ENCODE assay signal across 10 mouse cellular contexts in genomic region chr7:29411216-29411816, GRCm38 (mm10).
A peak's percentile ranks its signal among the peaks of the same experiment; 100 is the strongest.
DNase-seq lines count a peak whose midpoint lies in the region; ATAC-seq and TF ChIP-seq lines count a peak whose summit lies in the region.
"Had no signal": no experiment of that assay in that cellular context is flagged by ENCODE, and none has a peak within 500 bp of the region (broad histone marks: within the 10 kb centered on the region; RNA-seq: fewer than 3 reads in every experiment).

No protein-coding gene starts in this region.

- intact Hi-C loops in gastrocnemius, postnatal 14 days (cut with DNase I; ENCODE audit: low total_unique reads) = no loop called here

- peak; percentile 28 for ATAC-seq in hindbrain, postnatal 0 days
- ATAC-seq in midbrain, embryonic 13.5 days = 0 out of 2 replicates have a peak, but pooled peaks have one; percentile 35
- ATAC-seq in inflammation-experienced regulatory T-cells, adult 6 months = no peak

- H3K4me3 ChIP-seq in lung, adult 2 months (replicated peaks; ENCODE audit: extremely low read depth, low read depth, low read length) = no peak overlapping the region
- H3K4me3 ChIP-seq in hindbrain, postnatal 0 days (ENCODE audit: low read length) = no peak overlapping the region
- no peak overlapping the region for H3K4me3 ChIP-seq in midbrain, embryonic 13.5 days (replicated peaks)

- 47% methylated on average over 4 of the region's 4 CpGs for WGBS in lung, adult 2 months
- 59% methylated on average over 4 of the region's 4 CpGs for WGBS in hindbrain, postnatal 0 days
- WGBS in midbrain, embryonic 13.5 days = 56% methylated on average over 4 of the region's 4 CpGs

- DNase-seq in lung, adult 2 months = peak; percentile 43
- no peak for DNase-seq in lung, adult 18-20 months
- no peak for DNase-seq in hindbrain, postnatal 0 days (ENCODE audit: low spot score)
- DNase-seq in thymus, postnatal 14 days = peak; percentile 57
- no peak for DNase-seq in gastrocnemius, postnatal 14 days
- no peak for DNase-seq in urinary bladder, adult 2 months (ENCODE audit: low spot score)
- DNase-seq: kidney, postnatal 4 days had no signal

- peak overlapping the region; percentile 36; the same call in 1 of the 2 replicates for H3K27ac ChIP-seq in hindbrain, postnatal 0 days
- H3K27ac ChIP-seq in midbrain, embryonic 13.5 days = peak overlapping the region; percentile 51; the same call in 1 of the 2 replicates
- H3K27ac ChIP-seq: macrophage had no signal

- no peak for TF ChIP-seq POLR2A in lung, adult 2 months (IDR thresholded peaks at IDR 0.05; ENCODE audit: borderline replicate concordance, extremely low read depth, low read depth, low read length)

- no peaks in the 10 kb centered on the region for H3K36me3 ChIP-seq in hindbrain, postnatal 0 days (ENCODE audit: insufficient read depth, low read length)
- H3K36me3 ChIP-seq in midbrain, embryonic 13.5 days = no peaks in the 10 kb centered on the region

- no peak overlapping the region for H3K4me2 ChIP-seq in hindbrain, postnatal 0 days (ENCODE audit: low read depth, low read length)
- no peak overlapping the region for H3K4me2 ChIP-seq in midbrain, embryonic 13.5 days (replicated peaks)

- no peak for TF ChIP-seq CTCF in lung, adult 2 months (IDR thresholded peaks at IDR 0.05; ENCODE audit: insufficient read depth, low read length)
- TF ChIP-seq CTCF in hindbrain, postnatal 0 days (IDR thresholded peaks at IDR 0.05; ENCODE audit: low read depth) = no peak

- peaks cover 15% of the 10 kb centered on the region for H3K4me1 ChIP-seq in lung, adult 2 months (ENCODE audit: control insufficient read depth, insufficient read depth, low read length)
- peaks cover 11% of the 10 kb centered on the region; the same call in 1 of the 2 replicates for H3K4me1 ChIP-seq in hindbrain, postnatal 0 days (ENCODE audit: insufficient read depth, low read length)
- H3K4me1 ChIP-seq in midbrain, embryonic 13.5 days (replicated peaks) = peaks cover 33% of the 10 kb centered on the region

- H3K9me3 ChIP-seq in hindbrain, postnatal 0 days (ENCODE audit: low read length) = no peaks in the 10 kb centered on the region
- no peaks in the 10 kb centered on the region for H3K9me3 ChIP-seq in midbrain, embryonic 13.5 days

- H3K9ac ChIP-seq in hindbrain, postnatal 0 days (replicated peaks; ENCODE audit: low read length) = no peak overlapping the region
- H3K9ac ChIP-seq in midbrain, embryonic 13.5 days (replicated peaks) = no peak overlapping the region

- no peaks in the 10 kb centered on the region for H3K27me3 ChIP-seq in hindbrain, postnatal 0 days (ENCODE audit: insufficient read depth, low read length)
- no peaks in the 10 kb centered on the region for H3K27me3 ChIP-seq in midbrain, embryonic 13.5 days

Comparison
In these comparisons a context has a peak if more than half of its experiments do, and no peak if none do; other contexts are left out.
1. DNase-seq: peak in lung, adult 2 months (single experiment) and thymus, postnatal 14 days (single experiment); none in lung, adult 18-20 months (0 of 2), hindbrain, postnatal 0 days (single experiment), gastrocnemius, postnatal 14 days (single experiment) and urinary bladder, adult 2 months (single experiment).